Mouse (Mus musculus): ENCODE results near the gene Stxbp6.

DNA sequence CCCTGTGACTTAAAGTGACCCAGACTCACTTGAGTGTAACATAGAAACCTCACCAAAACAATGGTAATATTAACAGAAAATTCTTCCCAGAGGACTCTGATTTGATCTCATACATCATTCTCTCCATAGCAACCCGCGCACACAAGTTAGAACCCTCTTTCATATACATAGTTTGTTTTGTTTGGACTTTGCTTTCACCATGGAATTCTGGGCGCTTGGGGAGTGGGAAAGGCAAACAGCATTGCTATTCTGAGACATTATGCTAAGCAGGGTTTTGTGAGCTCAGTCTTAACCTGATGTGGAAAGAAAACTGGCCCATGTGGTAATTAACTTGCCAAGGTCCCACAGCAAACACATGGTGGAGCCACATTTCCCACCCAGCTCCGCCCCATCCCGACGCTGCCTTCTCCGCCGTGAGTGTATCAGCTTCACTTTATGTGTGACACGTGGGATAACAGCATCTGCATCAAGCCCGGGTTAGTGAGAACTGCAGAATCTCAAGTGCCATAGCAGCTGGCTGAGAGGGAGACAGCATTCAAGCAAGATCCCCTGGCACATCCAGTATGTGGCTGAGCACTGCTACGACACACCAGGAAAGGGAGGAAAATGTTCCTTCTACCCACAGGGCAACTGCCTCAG, 7.3 kb downstream of the Stxbp6 start:
- TF ChIP-seq POLR2A (IDR thresholded peaks at IDR 0.05; ENCODE audit: control insufficient read depth, low read depth, low read length) (no peak), CTCF (IDR thresholded peaks at IDR 0.05; ENCODE audit: control insufficient read depth, insufficient read depth, insufficient replicate concordance, low read depth, low read length) (no peak)

All from testis, adult 2 months (tissue).